Mouse (Mus musculus): Measurements from ENCODE around the gene Shcbp1l.

The Shcbp1l gene

DNA sequence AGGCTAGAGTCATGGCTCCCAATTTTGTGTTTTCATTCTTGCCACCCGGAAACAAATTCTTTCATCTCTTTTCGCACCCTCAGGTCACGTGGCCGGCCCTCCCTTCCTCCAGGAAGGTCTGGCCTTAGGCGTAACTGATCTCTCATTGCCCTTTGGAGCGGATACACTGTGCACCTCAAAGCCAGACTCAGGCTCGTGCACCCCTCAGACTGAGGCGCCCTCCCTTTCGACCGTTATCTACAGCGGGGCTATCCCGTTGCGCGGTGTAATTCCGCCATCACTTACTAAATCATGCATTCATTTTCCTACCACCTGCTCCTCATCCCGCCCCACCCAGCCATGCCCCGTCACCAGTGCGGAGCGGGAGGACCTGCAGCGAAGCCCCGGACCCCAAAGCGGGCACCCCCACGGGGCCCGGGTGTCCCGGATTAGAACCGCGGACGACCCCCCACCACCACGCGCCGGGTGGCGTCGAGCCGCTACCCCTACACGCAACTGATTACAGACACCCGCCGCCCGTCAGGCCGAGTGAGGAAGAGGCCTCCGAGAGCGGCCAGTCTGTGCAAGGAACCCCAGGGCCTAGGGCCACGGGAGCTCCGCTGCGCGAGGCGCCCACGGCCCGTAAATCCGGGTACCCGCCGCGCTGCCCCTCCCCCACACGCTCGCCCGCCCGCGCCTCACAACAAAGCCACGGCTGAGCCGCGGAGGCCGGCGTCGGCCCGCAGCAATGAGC lies 62.0 kb downstream of the Shcbp1l start:
- peak in 1 of 2 experiments; percentile 47 for DNase-seq (ENCODE audit: low spot score in 2 of 2)

DNA sequence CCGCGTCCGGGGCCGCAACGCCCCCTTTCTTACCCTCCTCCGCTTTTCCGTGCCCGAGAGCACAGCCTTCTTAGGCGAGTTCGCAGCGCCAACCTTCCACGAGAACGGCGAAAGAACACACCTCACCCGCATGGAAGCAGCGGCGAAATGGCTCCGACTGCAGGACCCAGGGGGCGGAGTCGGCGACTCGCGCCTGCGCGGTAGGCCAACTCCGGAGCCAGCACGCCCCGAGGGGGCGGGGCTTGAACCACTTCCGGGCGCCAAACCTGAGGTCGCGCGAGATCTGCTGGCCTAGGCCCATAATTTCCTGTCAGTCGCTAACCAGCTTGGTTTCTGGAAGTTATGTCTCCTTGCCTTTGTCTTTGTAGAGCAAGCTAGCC lies 62.5 kb downstream of the Shcbp1l start, which contains the start of gene Dhx9:
TSS of gene Dhx9 (minus strand) at position 161 of the 380 bp plus-strand sequence.
- DNase-seq (ENCODE audit: low spot score in 2 of 2), result peak; percentile 99

DNA sequence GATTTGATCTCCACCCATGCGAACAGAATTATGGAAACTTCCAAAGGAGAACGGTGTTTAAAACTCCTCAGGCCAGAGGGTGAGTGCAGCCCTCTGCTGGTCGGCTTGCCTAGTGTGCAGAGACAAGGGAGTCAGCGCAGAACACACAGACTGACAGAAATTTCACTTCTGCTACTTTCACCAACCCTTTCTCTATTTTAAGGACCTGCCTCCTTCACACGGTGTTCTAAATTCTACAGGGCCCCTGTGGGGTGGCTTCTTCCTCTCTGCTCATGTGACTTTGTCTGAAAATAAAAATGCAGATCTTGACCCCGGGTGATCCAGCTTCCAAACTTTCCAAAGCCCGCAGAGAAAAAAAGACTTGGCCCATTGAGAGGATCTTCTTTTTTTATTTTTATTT lies 64.2 kb downstream of the Shcbp1l start:
- no peak for DNase-seq (ENCODE audit: low spot score in 2 of 2)

GRCm38 (mm10) chr1:153489540-153489939 lies 64.6 kb downstream of the Shcbp1l start:
- no peak for DNase-seq (ENCODE audit: low spot score in 2 of 2)

DNA sequence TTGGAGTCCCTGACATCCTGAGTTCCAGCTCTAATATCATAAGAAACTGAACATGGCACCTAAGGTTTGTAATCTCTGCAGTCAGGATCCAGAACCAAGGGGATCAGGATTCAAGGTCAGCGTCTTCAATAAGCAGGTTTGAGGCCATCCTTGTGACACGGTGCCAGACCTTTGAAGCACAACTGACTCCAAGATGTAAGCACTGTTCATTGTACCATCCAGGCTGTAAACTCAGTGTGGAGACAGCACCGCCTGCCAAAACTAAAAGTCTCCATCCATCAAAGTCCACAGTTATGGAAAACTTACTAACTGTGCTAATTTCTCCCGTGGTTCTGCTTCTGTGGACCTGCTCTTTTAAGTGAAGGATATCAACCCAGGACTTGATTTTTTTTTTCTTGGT lies 65.0 kb downstream of the Shcbp1l start:
- no peak for DNase-seq (ENCODE audit: low spot score in 2 of 2)

DNA sequence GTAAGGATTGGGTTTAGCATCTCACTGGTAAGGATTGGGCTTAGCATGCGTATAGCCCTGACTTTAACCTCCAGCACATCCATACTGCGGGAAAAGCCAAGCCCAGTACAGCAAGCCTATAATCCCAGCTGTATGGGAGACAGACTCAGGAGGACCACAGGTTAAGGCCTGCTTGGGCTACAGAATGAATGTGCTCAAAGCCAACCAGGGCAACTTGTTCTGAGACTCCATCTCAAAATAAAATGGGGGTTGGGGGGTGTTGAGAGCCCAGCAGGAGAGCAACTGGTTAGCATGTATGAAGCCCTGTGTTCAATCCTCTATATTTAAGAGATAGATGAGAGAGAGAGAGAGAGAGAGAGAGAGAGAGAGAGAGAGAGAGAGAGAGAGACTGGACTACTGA lies 66.4 kb downstream of the Shcbp1l start:
- DNase-seq (ENCODE audit: low spot score in 2 of 2), result no peak

DNA sequence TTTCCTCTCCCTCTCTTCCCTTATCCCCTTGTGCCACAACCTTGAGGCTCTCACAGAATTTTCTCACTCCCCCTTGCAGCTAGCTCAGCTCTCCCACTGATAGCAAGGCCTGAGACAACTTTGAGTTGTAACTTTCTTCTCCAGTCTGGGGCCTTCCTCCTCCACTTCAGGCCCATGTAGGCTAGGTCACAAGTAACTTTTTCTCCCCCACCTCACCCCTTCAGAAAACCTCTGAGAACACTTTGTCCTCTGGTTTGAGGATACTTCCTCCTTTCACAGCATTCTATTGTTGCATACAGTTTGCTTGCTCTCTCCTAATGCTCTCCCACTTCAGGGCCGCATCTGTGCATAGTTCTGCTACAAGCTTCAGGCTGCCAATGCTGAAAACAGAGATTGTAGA lies 66.9 kb downstream of the Shcbp1l start:
- DNase-seq (ENCODE audit: low spot score in 2 of 2), result no peak

- DNase-seq (ENCODE audit: low spot score in 2 of 2), result no peak
Measured at GRCm38 (mm10) chr1:153493338-153493737, 68.4 kb downstream of the Shcbp1l start.

- no peak for DNase-seq (ENCODE audit: low spot score in 2 of 2)
Measured at GRCm38 (mm10) chr1:153493931-153494330, 69.0 kb downstream of the Shcbp1l start.

- no peak for DNase-seq (ENCODE audit: low spot score in 2 of 2)
Measured at GRCm38 (mm10) chr1:153496030-153496429, 71.1 kb downstream of the Shcbp1l start.

GRCm38 (mm10) chr1:153500030-153500429 lies 75.1 kb downstream of the Shcbp1l start:
- DNase-seq (ENCODE audit: low spot score in 2 of 2), result no peak

DNA sequence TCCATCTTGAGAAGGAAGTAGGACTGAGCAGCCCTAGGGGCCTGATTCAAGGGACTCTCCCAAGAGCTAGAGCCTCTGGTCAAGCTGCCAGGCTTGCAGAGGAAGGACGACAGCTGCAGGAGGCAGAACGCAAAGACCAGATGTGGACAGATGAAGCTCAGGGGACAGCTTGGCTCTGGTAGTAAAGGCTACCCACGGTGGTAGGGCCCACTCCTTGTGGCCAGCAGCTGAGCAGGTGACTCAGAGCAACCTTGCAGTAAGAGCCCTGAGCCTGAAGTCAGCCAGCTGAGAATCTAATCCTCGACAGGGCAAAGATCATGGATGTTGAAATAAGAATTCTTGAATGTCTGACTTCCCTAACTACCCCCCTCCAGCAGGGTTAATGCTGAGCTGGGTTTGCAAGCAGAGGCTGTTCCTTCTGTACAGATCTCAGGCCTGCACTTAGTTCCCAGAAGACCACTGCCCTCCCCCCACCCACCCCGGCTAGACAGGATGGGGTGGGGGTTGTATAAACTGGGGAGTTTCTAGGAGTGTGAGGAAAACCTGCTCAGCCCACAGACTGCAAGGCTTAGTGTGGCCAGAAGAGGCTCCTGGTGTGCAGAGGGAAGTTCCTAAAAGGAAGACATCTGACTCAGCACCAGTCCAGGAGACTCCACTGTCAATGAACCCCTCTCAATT lies 76.8 kb downstream of the Shcbp1l start:
- no peak for DNase-seq (ENCODE audit: low spot score in 2 of 2)
